ENCODE assay signal across 8 mouse cellular contexts in genomic region chr12:111712476-111712875, GRCm38 (mm10). TPM values are rescaled to one million over a fixed set of nuclear protein-coding genes. Genes with fewer than 3 reads are reported as not detected.
DNase-seq lines count a peak whose midpoint lies in the region; ATAC-seq and TF ChIP-seq lines count a peak whose summit lies in the region.

No protein-coding gene starts in this region.

- in situ Hi-C loops in ES-E14 (cut with MboI; ENCODE audit: low sequenced_read_pairs in 2 of 2, unreplicated experiment in 2 of 2), result no loop called here

- H3K9ac ChIP-seq in ES-E14 (ENCODE audit: insufficient read depth, low read depth, low read length, poor library complexity, severe bottlenecking), result peak overlapping the region; percentile 86

- H3K36me3 ChIP-seq in heart, embryonic 10.5 days, result peaks cover 47% of the 10 kb centered on the region
- H3K36me3 ChIP-seq in ES-E14 (ENCODE audit: control insufficient read depth, insufficient read depth, low read length, poor library complexity, severe bottlenecking), result peaks cover 12% of the 10 kb centered on the region

- no peaks in the 10 kb centered on the region for H3K27me3 ChIP-seq in heart, embryonic 10.5 days (ENCODE audit: insufficient read depth, poor library complexity, severe bottlenecking)

- DNase-seq in heart, embryonic 10.5 days (ENCODE audit: low spot score), result no peak
- no peak for DNase-seq in heart, adult 18-20 months
- DNase-seq in ES-E14 (ENCODE audit: low read depth, low spot score), result no peak
- DNase-seq in kidney, postnatal 4 days, result peak; percentile 43 to 58
- DNase-seq in neural tube, embryonic 10.5 days (ENCODE audit: extremely low spot score, low spot score), result peak; percentile 55
- DNase-seq in cerebellum, adult 18-20 months, result no peak

- H3K4me1 ChIP-seq in heart, embryonic 10.5 days, result peaks cover 19% of the 10 kb centered on the region
- peaks cover 0 to 18% of the 10 kb centered on the region in 2 experiments; a peak in 3 of 4 replicates for H3K4me1 ChIP-seq in ES-E14 (ENCODE audit: control insufficient read depth in 2 of 2, insufficient read depth in 2 of 2, low read length in 2 of 2, poor library complexity in 1 of 2)

- 0 out of 2 replicates have a peak, but pooled peaks have one; percentile 9 for ATAC-seq in erythroblast, adult 5-6 weeks (replicated peaks; ENCODE audit: low FRiP score, poor library complexity, severe bottlenecking)
- ATAC-seq in granulocyte monocyte progenitor cell, adult 5-6 weeks (replicated peaks; ENCODE audit: poor library complexity, severe bottlenecking), result no peak

- H3K4me3 ChIP-seq in heart, embryonic 10.5 days, result peak overlapping the region; percentile 98
- H3K4me3 ChIP-seq in ES-E14 (ENCODE audit: insufficient read depth in 1 of 2, low read depth in 1 of 2, low read length in 2 of 2, poor library complexity in 1 of 2, severe bottlenecking in 1 of 2), result peak overlapping the region; percentile 84 to 93

- no peaks in the 10 kb centered on the region for H3K9me3 ChIP-seq in heart, embryonic 10.5 days
- no peaks in the 10 kb centered on the region for H3K9me3 ChIP-seq in ES-E14 (ENCODE audit: control insufficient read depth, insufficient read depth, low read depth, low read length)

- WGBS in heart, embryonic 10.5 days, result under 1% methylated on average over 33 of the region's 33 CpGs

- H3K27ac ChIP-seq in heart, embryonic 10.5 days, result peak overlapping the region; percentile 97
- 0 out of 2 replicates have a peak overlapping the region, but pooled peaks have one; percentile 17 for H3K27ac ChIP-seq in ES-E14 (ENCODE audit: insufficient read depth, low read depth, low read length, poor library complexity, severe bottlenecking)

TF ChIP-seq in ES-E14, 5 proteins besides CTCF, POLR2A, EP300 and RAD21:
- TF ChIP-seq ZNF384 (IDR thresholded peaks at IDR 0.05; ENCODE audit: low read depth, low read length), result no peak
- TF ChIP-seq CHD2 (IDR thresholded peaks at IDR 0.05; ENCODE audit: low read depth, low read length), result no peak
- TF ChIP-seq ZC3H11A (IDR thresholded peaks at IDR 0.05; ENCODE audit: borderline replicate concordance, low read depth, low read length), result no peak
- TF ChIP-seq MAFK (IDR thresholded peaks at IDR 0.05; ENCODE audit: insufficient read depth, low read depth, low read length), result no peak
- no peak for TF ChIP-seq HCFC1 (IDR thresholded peaks at IDR 0.05; ENCODE audit: borderline replicate concordance, insufficient read depth, low read length)
TF ChIP-seq in ES-E14: peak in this region for 0.

RNA-seq across cellular contexts. Expression of gene Bag5, which starts 0.6 kb away (rescaled TPM):
- polyA plus RNA-seq in heart, embryonic 10.5 days (2016; fragmentation: Nextera tagmentation; extraction: Ambion mirVana), result 43.7 and 47.7 TPM in 2 replicates
- total RNA-seq in heart, adult 18-20 months (2021), result 10 to 100 TPM; 19.7 to 26.3 TPM
- 9.7 and 14.8 TPM in 2 replicates for total RNA-seq in ES-E14 (2012; rRNA removed)
- total RNA-seq in erythroblast, adult 5-6 weeks (2015; ENCODE audit: low replicate concordance), result 5.4 and 6.1 TPM in 2 replicates
- total RNA-seq in erythroblast, adult 5-6 weeks (2017; ENCODE audit: low replicate concordance), result 5.8 and 7.2 TPM in 2 replicates
- 28.0 and 32.0 TPM in 2 replicates for total RNA-seq in granulocyte monocyte progenitor cell, adult 5-6 weeks (2014; fragmentation: Nextera tagmentation)
- 33.3 and 41.2 TPM in 2 replicates for total RNA-seq in granulocyte monocyte progenitor cell, adult 5-6 weeks (2017)

RNA-seq across cellular contexts. Expression of gene Apopt1, which starts 0.6 kb away (rescaled TPM):
- 53.3 and 55.2 TPM in 2 replicates for polyA plus RNA-seq in heart, embryonic 10.5 days (2016; fragmentation: Nextera tagmentation; extraction: Ambion mirVana)
- 10 to 100 TPM; 33.9 to 36.8 TPM for total RNA-seq in heart, adult 18-20 months (2021)
- 14.4 and 15.2 TPM in 2 replicates for total RNA-seq in ES-E14 (2012; rRNA removed)
- 10.6 and 13.4 TPM in 2 replicates for total RNA-seq in erythroblast, adult 5-6 weeks (2015; ENCODE audit: low replicate concordance)
- total RNA-seq in erythroblast, adult 5-6 weeks (2017; ENCODE audit: low replicate concordance), result 5.8 and 11.0 TPM in 2 replicates
- 49.6 and 51.3 TPM in 2 replicates for total RNA-seq in granulocyte monocyte progenitor cell, adult 5-6 weeks (2014; fragmentation: Nextera tagmentation)
- 57.2 and 60.9 TPM in 2 replicates for total RNA-seq in granulocyte monocyte progenitor cell, adult 5-6 weeks (2017)

RNA-seq across cellular contexts. Expression of gene Trmt61a, which starts 34.6 kb away (rescaled TPM):
- 12.7 and 18.9 TPM in 2 replicates for polyA plus RNA-seq in heart, embryonic 10.5 days (2016; fragmentation: Nextera tagmentation; extraction: Ambion mirVana)
- 1 to 10 TPM; 5.8 to 6.5 TPM for total RNA-seq in heart, adult 18-20 months (2021)
- total RNA-seq in ES-E14 (2012; rRNA removed), result 32.6 and 33.7 TPM in 2 replicates
- 3.1 and 5.6 TPM in 2 replicates for total RNA-seq in erythroblast, adult 5-6 weeks (2015; ENCODE audit: low replicate concordance)
- total RNA-seq in erythroblast, adult 5-6 weeks (2017; ENCODE audit: low replicate concordance), result 0.84 and 3.7 TPM in 2 replicates
- total RNA-seq in granulocyte monocyte progenitor cell, adult 5-6 weeks (2014; fragmentation: Nextera tagmentation), result 18.6 and 21.9 TPM in 2 replicates
- total RNA-seq in granulocyte monocyte progenitor cell, adult 5-6 weeks (2017), result 10.0 and 10.1 TPM in 2 replicates

RNA-seq across cellular contexts. Expression of gene Ckb, which starts 40.3 kb away (rescaled TPM):
- polyA plus RNA-seq in heart, embryonic 10.5 days (2016; fragmentation: Nextera tagmentation; extraction: Ambion mirVana), result 408 and 575 TPM in 2 replicates
- total RNA-seq in heart, adult 18-20 months (2021), result 10 to 100 TPM; 67.8 to 74.5 TPM
- total RNA-seq in ES-E14 (2012; rRNA removed), result 333 and 353 TPM in 2 replicates
- 6.9 and 9.4 TPM in 2 replicates for total RNA-seq in erythroblast, adult 5-6 weeks (2015; ENCODE audit: low replicate concordance)
- 3.2 and 8.5 TPM in 2 replicates for total RNA-seq in erythroblast, adult 5-6 weeks (2017; ENCODE audit: low replicate concordance)
- 4.2 TPM in 1 of 2 replicates, not detected in the other for total RNA-seq in granulocyte monocyte progenitor cell, adult 5-6 weeks (2014; fragmentation: Nextera tagmentation)
- total RNA-seq in granulocyte monocyte progenitor cell, adult 5-6 weeks (2017), result 0.57 and 1.4 TPM in 2 replicates

RNA-seq across cellular contexts. Expression of gene Klc1, which starts 46.2 kb away (rescaled TPM):
- 109 and 116 TPM in 2 replicates for polyA plus RNA-seq in heart, embryonic 10.5 days (2016; fragmentation: Nextera tagmentation; extraction: Ambion mirVana)
- total RNA-seq in heart, adult 18-20 months (2021), result 10 to 100 TPM; 77.1 to 83.0 TPM
- total RNA-seq in ES-E14 (2012; rRNA removed), result 47.2 and 47.9 TPM in 2 replicates
- total RNA-seq in erythroblast, adult 5-6 weeks (2015; ENCODE audit: low replicate concordance), result 3.8 and 13.1 TPM in 2 replicates
- 12.9 and 21.9 TPM in 2 replicates for total RNA-seq in erythroblast, adult 5-6 weeks (2017; ENCODE audit: low replicate concordance)
- total RNA-seq in granulocyte monocyte progenitor cell, adult 5-6 weeks (2014; fragmentation: Nextera tagmentation), result 45.3 and 48.2 TPM in 2 replicates
- 26.7 and 42.1 TPM in 2 replicates for total RNA-seq in granulocyte monocyte progenitor cell, adult 5-6 weeks (2017)

Comparison
In these comparisons a context has a peak if more than half of its experiments do, and no peak if none do; other contexts are left out.
1. DNase-seq: peak in kidney, postnatal 4 days (2 of 2) and neural tube, embryonic 10.5 days (single experiment); none in heart, embryonic 10.5 days (single experiment), heart, adult 18-20 months (0 of 2), ES-E14 (single experiment) and cerebellum, adult 18-20 months (0 of 2).